Comparison of ENCODE assay signal across 9 mouse cellular contexts in the genomic region with DNA sequence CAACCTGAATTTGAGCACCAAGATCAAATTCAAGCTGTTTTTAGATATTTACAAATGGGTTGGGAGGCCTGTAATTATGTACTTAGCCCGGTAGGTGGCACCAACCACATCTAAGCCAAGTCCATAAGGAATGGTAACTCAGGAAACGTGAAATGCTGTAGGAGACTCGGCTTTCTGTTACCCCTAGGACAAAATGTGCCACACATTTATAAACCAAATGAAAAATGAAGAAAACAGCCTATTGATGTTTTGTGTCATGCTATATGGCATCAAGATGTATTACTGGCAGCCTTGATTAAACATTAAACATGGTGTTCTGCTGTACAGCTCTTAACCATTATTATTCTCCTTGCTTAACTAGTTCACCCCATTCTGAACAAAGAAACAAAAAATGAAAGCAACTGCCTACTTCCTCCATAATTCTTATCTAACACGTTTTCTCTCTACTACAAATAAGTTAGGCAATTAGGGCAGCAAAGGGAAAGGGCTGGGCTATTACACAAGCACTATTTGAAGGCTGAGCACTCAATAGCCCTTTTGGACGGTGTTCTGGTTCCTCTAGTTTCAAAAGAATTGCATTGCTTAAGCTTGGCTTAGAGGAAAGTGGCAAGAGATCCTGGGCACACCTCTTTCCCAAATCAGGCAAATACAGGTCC. TPM values are rescaled to one million over a fixed set of nuclear protein-coding genes. Genes with fewer than 3 reads are reported as not detected.
DNase-seq lines count a peak whose midpoint lies in the region; ATAC-seq and TF ChIP-seq lines count a peak whose summit lies in the region.
"Had no signal": no experiment of that assay in that cellular context is flagged by ENCODE, and none has a peak within 500 bp of the region (broad histone marks: within the 10 kb centered on the region; RNA-seq: fewer than 3 reads in every experiment).

No protein-coding gene starts in this region.

- H3K27ac ChIP-seq in MEL (ENCODE audit: control insufficient read depth, low read depth, low read length): peak overlapping the region; percentile 49
- no peak overlapping the region for H3K27ac ChIP-seq in forebrain, embryonic 10.5 days
- H3K27ac ChIP-seq in lung, postnatal 0 days (ENCODE audit: low read length): peak overlapping the region; percentile 52; the same call in 1 of the 2 replicates

- TF ChIP-seq RAD21 in MEL (IDR thresholded peaks at IDR 0.05; ENCODE audit: low read depth, low read length): peak; percentile 92

- peak overlapping the region; percentile 51 to 88 for H3K4me3 ChIP-seq in MEL (ENCODE audit: control insufficient read depth in 1 of 2, insufficient read depth in 1 of 2, low read depth in 2 of 2, low read length in 2 of 2)
- H3K4me3 ChIP-seq in forebrain, embryonic 10.5 days: no peak overlapping the region
- peak overlapping the region; percentile 28 for H3K4me3 ChIP-seq in lung, postnatal 0 days (ENCODE audit: low read depth, low read length)

- peak; percentile 97 for ATAC-seq in lung, postnatal 0 days

- WGBS in forebrain, embryonic 10.5 days: 13% methylated on average over 5 of the region's 5 CpGs
- WGBS in lung, postnatal 0 days: 7% methylated on average over 5 of the region's 5 CpGs

- peak overlapping the region; percentile 64 for H3K9ac ChIP-seq in MEL (ENCODE audit: control insufficient read depth, low read depth, low read length, poor library complexity, severe bottlenecking)
- no peak overlapping the region for H3K9ac ChIP-seq in lung, postnatal 0 days (replicated peaks; ENCODE audit: low read depth)

- peaks cover 7 to 9% of the 10 kb centered on the region in 2 experiments for H3K4me1 ChIP-seq in MEL (ENCODE audit: control insufficient read depth in 1 of 2, insufficient read depth in 2 of 2, low read length in 2 of 2)
- peaks cover 13% of the 10 kb centered on the region; the same call in 1 of the 2 replicates for H3K4me1 ChIP-seq in forebrain, embryonic 10.5 days
- no peaks in the 10 kb centered on the region for H3K4me1 ChIP-seq in lung, postnatal 0 days (ENCODE audit: insufficient read depth, low read depth, low read length)

- H3K4me2 ChIP-seq in lung, postnatal 0 days (replicated peaks; ENCODE audit: low read depth, low read length): peak overlapping the region; percentile 44

- peaks cover 0 to 4% of the 10 kb centered on the region in 2 experiments; a peak in 2 of 4 replicates for H3K36me3 ChIP-seq in MEL (ENCODE audit: control insufficient read depth in 1 of 2, insufficient read depth in 2 of 2, low read length in 2 of 2)
- H3K36me3 ChIP-seq in forebrain, embryonic 10.5 days (replicated peaks): no peaks in the 10 kb centered on the region
- no peaks in the 10 kb centered on the region for H3K36me3 ChIP-seq in lung, postnatal 0 days (ENCODE audit: insufficient read depth, low read length)

- no peaks in the 10 kb centered on the region for H3K9me3 ChIP-seq in MEL (replicated peaks; ENCODE audit: insufficient read depth, low read length)
- H3K9me3 ChIP-seq in forebrain, embryonic 10.5 days: no peaks in the 10 kb centered on the region
- H3K9me3 ChIP-seq in lung, postnatal 0 days (ENCODE audit: low read length): no peaks in the 10 kb centered on the region

- no peak for TF ChIP-seq POLR2A in MEL (IDR thresholded peaks at IDR 0.05; ENCODE audit: control insufficient read depth in 1 of 2, insufficient read depth in 1 of 2, low read depth in 1 of 2, low read length in 2 of 2, poor library complexity in 1 of 2)

- H3K27me3 ChIP-seq in MEL (ENCODE audit: control insufficient read depth in 1 of 2, insufficient read depth in 2 of 2, low read length in 2 of 2): no peaks in the 10 kb centered on the region
- no peaks in the 10 kb centered on the region for H3K27me3 ChIP-seq in forebrain, embryonic 10.5 days (ENCODE audit: poor library complexity, severe bottlenecking)
- no peaks in the 10 kb centered on the region for H3K27me3 ChIP-seq in lung, postnatal 0 days (replicated peaks; ENCODE audit: insufficient read depth, low read length)

- TF ChIP-seq EP300 in MEL (IDR thresholded peaks at IDR 0.05; ENCODE audit: low read depth in 1 of 2, low read length in 2 of 2): no peak
- peak; percentile 70 for TF ChIP-seq EP300 in lung, postnatal 0 days (IDR thresholded peaks at IDR 0.05)

- H3K79me2 ChIP-seq in MEL (ENCODE audit: control insufficient read depth, insufficient read depth, low read length, poor library complexity): no peaks in the 10 kb centered on the region

- TF ChIP-seq CTCF in MEL (IDR thresholded peaks at IDR 0.05 in 2 of 3, conservative IDR thresholded peaks at IDR 0.05 in 1 of 3; ENCODE audit: control insufficient read depth in 1 of 3, insufficient read depth in 1 of 3, low read depth in 2 of 3, low read length in 3 of 3, poor library complexity in 1 of 3, severe bottlenecking in 1 of 3): peak; percentile 53 to 88 (median 84)
- peak; percentile 87 for TF ChIP-seq CTCF in lung, postnatal 0 days (IDR thresholded peaks at IDR 0.05)

- peak; percentile 92 for DNase-seq in MEL (ENCODE audit: low read depth, low spot score)
- DNase-seq in c-Kit-negative CD71-positive TER-119-positive erythroid progenitor cells, embryonic 14.5 days (ENCODE audit: low read depth, low spot score): peak; percentile 32
- peak; percentile 19 for DNase-seq in forebrain, embryonic 10.5 days (ENCODE audit: extremely low spot score, low spot score)
- DNase-seq in heart, postnatal 4 days: peak; percentile 63
- peak; percentile 55 for DNase-seq in layer of hippocampus, adult 11-12 months (ENCODE audit: low spot score)
- DNase-seq in lung, postnatal 0 days (ENCODE audit: low spot score): peak; percentile 92
- peak; percentile 34 for DNase-seq in ovary, postnatal 36 days (ENCODE audit: low spot score)
- DNase-seq in urinary bladder, postnatal 36 days (ENCODE audit: low spot score in 2 of 2): peak; percentile 38 to 44

TF ChIP-seq in MEL, 35 proteins besides CTCF, POLR2A, EP300 and RAD21:
- TF ChIP-seq ZC3H11A (IDR thresholded peaks at IDR 0.05; ENCODE audit: low read depth, low read length) (peak; percentile 78), RCOR1 (IDR thresholded peaks at IDR 0.05; ENCODE audit: low read depth, low read length) (no peak), SIN3A (IDR thresholded peaks at IDR 0.05; ENCODE audit: low read length) (peak; percentile 84), ZKSCAN1 (IDR thresholded peaks at IDR 0.05; ENCODE audit: low read depth, low read length) (no peak), MYC (IDR thresholded peaks at IDR 0.05; ENCODE audit: low read depth, low read length) (0 out of 2 replicates have a peak, but pooled peaks have one; percentile 49), GATA1 (IDR thresholded peaks at IDR 0.05; ENCODE audit: low read depth, low read length) (0 out of 2 replicates have a peak, but pooled peaks have one; percentile 12), MXI1 (IDR thresholded peaks at IDR 0.05; ENCODE audit: low read depth, low read length) (peak; percentile 63; the same call in 1 of the 2 replicates), SMC3 (IDR thresholded peaks at IDR 0.05; ENCODE audit: low read depth, low read length) (peak; percentile 85), BHLHE40 (IDR thresholded peaks at IDR 0.05; ENCODE audit: borderline replicate concordance, low read depth, low read length) (peak; percentile 51; the same call in 1 of the 2 replicates), CHD1 (IDR thresholded peaks at IDR 0.05; ENCODE audit: low read depth, low read length) (no peak), HCFC1 (IDR thresholded peaks at IDR 0.05; ENCODE audit: low read depth, low read length) (peak; percentile 33), E2F4 (IDR thresholded peaks at IDR 0.05; ENCODE audit: borderline replicate concordance, low read depth, low read length) (no peak), NELFE (IDR thresholded peaks at IDR 0.05; ENCODE audit: low read depth, low read length) (no peak), MEF2A (IDR thresholded peaks at IDR 0.05; ENCODE audit: extremely low read depth, insufficient replicate concordance, low read depth, low read length, poor library complexity, severe bottlenecking) (no peak), ELF1 (IDR thresholded peaks at IDR 0.05; ENCODE audit: low read depth, low read length) (no peak)

RNA-seq across cellular contexts. Expression of a gene that starts 12.0 kb away (rescaled TPM):
- not detected in 2 replicates for total RNA-seq in MEL (2012; rRNA removed)
- polyA plus RNA-seq in MEL (2012; ENCODE audit: insufficient read depth in 1 of 2, insufficient read length in 2 of 2, low read depth in 1 of 2, low replicate concordance in 2 of 2, missing spikeins in 1 of 2): not detected
- polyA plus RNA-seq in forebrain, embryonic 10.5 days (2016; fragmentation: Nextera tagmentation; extraction: Ambion mirVana): not detected in 2 replicates
- not detected for total RNA-seq in heart, postnatal 4 days (2021)
- polyA plus RNA-seq in lung, postnatal 0 days (2015; fragmentation: Nextera tagmentation; extraction: Ambion mirVana): not detected in 2 replicates
- total RNA-seq: layer of hippocampus, adult 18-20 months had no signal

RNA-seq across cellular contexts. Expression of a gene that starts 20.1 kb away (rescaled TPM):
- 23.1 and 26.4 TPM in 2 replicates for total RNA-seq in MEL (2012; rRNA removed)
- polyA plus RNA-seq in MEL (2012; ENCODE audit: insufficient read depth in 1 of 2, insufficient read length in 2 of 2, low read depth in 1 of 2, low replicate concordance in 2 of 2, missing spikeins in 1 of 2): 10 to 100 TPM in 1 of 2 experiments, not detected in 1; 30.5 TPM
- 14.3 and 17.1 TPM in 2 replicates for polyA plus RNA-seq in forebrain, embryonic 10.5 days (2016; fragmentation: Nextera tagmentation; extraction: Ambion mirVana)
- total RNA-seq in heart, postnatal 4 days (2021): 10 to 100 TPM; 22.7 to 23.3 TPM
- polyA plus RNA-seq in lung, postnatal 0 days (2015; fragmentation: Nextera tagmentation; extraction: Ambion mirVana): 13.5 and 16.6 TPM in 2 replicates

Comparison
In these comparisons a context has a peak if more than half of its experiments do, and no peak if none do; other contexts are left out.
1. DNase-seq: peak in every context shown above with its lines; median percentile 92 in MEL; 92 in lung, postnatal 0 days; 63 in heart, postnatal 4 days; 55 in layer of hippocampus, adult 11-12 months; 41 in urinary bladder, postnatal 36 days; 34 in ovary, postnatal 36 days; 32 in c-Kit-negative CD71-positive TER-119-positive erythroid progenitor cells, embryonic 14.5 days; 19 in forebrain, embryonic 10.5 days.